Mouse (Mus musculus) brown adipose tissue, adult 24 weeks (tissue): Measurements from ENCODE around the gene Gm20388. TPM values are rescaled to one million over a fixed set of nuclear protein-coding genes. Genes with fewer than 3 reads are reported as not detected.
"Not testable (repeated sequence)": the region's sequence is repeated elsewhere in the genome, so short reads cannot be mapped to it uniquely, and the experiment has no call there.

Experiments used
- H3K27ac ChIP-seq: fragments of 200-500 bp; replicated peaks from 2 replicates; pipeline ENCODE4 v1.5.1; 2012; ENCODE audit warnings: low read depth, mild to moderate bottlenecking, low read length
- H3K4me1 ChIP-seq: fragments of 200-500 bp; 2 replicates; pipeline ENCODE4 v1.6.1; 2012; ENCODE audit warnings: low read length, mixed read lengths; ENCODE audit not compliant: control insufficient read depth, insufficient read depth, insufficient read length
- H3K4me3 ChIP-seq: fragments of 200-500 bp; 2 replicates; pipeline ENCODE4 v1.5.1; 2012; ENCODE audit warnings: low read depth, mild to moderate bottlenecking, low read length, moderate library complexity; ENCODE audit not compliant: insufficient read depth
- polyA plus RNA-seq: library from polyadenylated mRNA; stranded (reverse); fragments of >200 nt; gene quantifications from 2 replicates; pipeline ENCODE4 v1.2.4, GENCODE M21; 2012; ENCODE audit not compliant: missing spikeins, insufficient read depth, insufficient read length

Gm20388 gene
- polyA plus RNA-seq, 1 experiment: 44.7 TPM

DNA sequence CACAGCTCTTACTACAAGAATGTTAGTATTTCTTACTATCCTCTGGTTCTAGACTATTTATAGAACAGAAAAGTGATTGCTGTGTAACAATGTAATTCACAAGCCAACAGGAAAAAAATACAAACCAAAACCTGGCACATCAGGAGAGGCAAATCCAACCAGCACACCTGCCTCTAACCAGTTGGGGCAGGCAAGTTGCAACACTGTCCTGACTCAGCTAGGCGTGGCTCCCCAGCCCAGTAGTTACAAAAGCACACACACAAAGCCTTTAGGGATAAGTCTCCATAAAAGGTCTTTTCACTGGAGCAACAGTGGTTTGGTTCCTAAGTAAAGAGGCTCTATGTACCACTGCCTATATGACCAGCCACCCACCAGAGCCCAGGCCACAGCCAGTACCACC lies 3110.6 kb downstream of the Gm20388 start:
- Histone ChIP-seq H3K4me1 (peaks cover 41% of the 10 kb centered on the region), H3K27ac (peak overlapping the region; percentile 34), H3K4me3 (no peak overlapping the region)

- H3K27ac ChIP-seq: no peak overlapping the region; the same call in 1 of the 2 replicates
- no peak overlapping the region for H3K4me3 ChIP-seq
- H3K4me1 ChIP-seq: peaks cover 36% of the 10 kb centered on the region
Observed at GRCm38 (mm10) chr8:123022727-123023126, 3112.1 kb downstream of the Gm20388 start.

GRCm38 (mm10) chr8:123024226-123024625 lies 3113.6 kb downstream of the Gm20388 start:
- Histone ChIP-seq H3K4me1 (peaks cover 33% of the 10 kb centered on the region), H3K27ac (no peak overlapping the region), H3K4me3 (no peak overlapping the region)

DNA sequence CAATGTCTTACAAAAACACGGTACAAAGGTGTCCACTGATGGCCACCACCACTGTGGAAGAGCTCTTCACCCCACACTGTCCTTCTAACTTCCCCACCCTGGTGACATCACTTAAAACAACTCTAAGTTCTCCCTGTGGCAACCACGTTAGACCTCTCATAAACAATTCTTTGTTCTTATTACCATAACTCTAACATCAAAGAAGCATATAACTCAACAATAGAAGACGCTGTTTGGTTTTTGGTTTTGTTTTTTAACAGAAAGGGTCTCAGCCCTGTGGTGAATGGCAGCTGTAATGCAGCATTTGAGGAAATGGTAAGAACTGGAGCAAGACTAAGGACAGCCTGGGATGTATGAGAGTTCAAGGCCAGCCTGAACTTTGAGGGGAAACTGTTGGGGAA lies 3115.3 kb downstream of the Gm20388 start:
- Histone ChIP-seq H3K27ac (no peak overlapping the region), H3K4me1 (peaks cover 29% of the 10 kb centered on the region), H3K4me3 (no peak overlapping the region)

DNA sequence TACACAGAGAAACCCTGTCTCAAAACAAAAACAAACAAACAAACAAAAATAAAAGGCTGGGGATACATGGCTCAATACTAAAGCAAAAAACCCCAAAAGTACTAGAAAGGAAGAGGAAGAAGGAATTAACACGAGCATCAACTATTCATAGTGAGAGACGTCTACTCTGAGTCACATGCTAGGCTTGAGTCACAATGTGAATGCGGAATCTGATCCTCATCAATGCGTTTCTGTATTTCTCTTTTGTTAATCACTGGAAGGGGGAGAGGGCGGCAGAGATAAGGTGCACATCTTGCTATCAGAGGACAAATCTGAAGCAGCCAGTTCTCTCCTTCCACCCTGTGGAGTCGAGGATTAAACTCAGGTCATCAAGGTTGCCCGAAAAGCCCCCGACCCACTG lies 3117.1 kb downstream of the Gm20388 start:
- Histone ChIP-seq H3K4me3 (no peak overlapping the region), H3K27ac (0 out of 2 replicates have a peak overlapping the region, but pooled peaks have one; percentile 17), H3K4me1 (peaks cover 24% of the 10 kb centered on the region)

DNA sequence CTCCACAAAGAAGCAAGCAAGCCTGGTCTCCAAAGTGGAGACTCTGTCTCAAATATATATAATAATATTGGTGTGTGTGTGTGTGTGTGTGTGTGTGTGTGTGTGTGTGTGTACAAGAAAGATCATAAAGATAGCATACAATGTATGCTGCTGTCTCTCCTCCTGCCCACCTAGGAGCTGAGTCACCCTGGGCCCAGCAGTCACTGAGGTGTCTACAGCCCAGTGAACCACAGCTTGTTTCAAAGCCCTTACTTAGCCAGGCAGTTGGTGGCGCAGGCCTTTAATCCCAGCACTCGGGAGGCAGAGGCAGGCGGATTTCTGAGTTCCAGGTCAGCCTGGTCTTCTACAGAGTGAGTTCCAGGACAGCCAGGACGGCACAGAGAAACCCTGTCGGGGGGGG lies 3119.4 kb downstream of the Gm20388 start:
- peaks cover 34% of the 10 kb centered on the region for H3K4me1 ChIP-seq
- H3K27ac ChIP-seq, H3K4me3 ChIP-seq: not testable (repeated sequence)

- no peak overlapping the region for H3K4me3 ChIP-seq
- H3K27ac ChIP-seq: no peak overlapping the region
- peaks cover 33% of the 10 kb centered on the region for H3K4me1 ChIP-seq
Observed at GRCm38 (mm10) chr8:123031321-123031978, 3120.8 kb downstream of the Gm20388 start.

- Histone ChIP-seq H3K27ac (no peak overlapping the region), H3K4me3 (no peak overlapping the region), H3K4me1 (peaks cover 35% of the 10 kb centered on the region)
Observed at GRCm38 (mm10) chr8:123032730-123033129, 3122.1 kb downstream of the Gm20388 start.

GRCm38 (mm10) chr8:123033431-123033830 lies 3122.8 kb downstream of the Gm20388 start:
- peaks cover 34% of the 10 kb centered on the region for H3K4me1 ChIP-seq
- H3K4me3 ChIP-seq: no peak overlapping the region
- H3K27ac ChIP-seq: peak overlapping the region; percentile 58; the same call in 1 of the 2 replicates

DNA sequence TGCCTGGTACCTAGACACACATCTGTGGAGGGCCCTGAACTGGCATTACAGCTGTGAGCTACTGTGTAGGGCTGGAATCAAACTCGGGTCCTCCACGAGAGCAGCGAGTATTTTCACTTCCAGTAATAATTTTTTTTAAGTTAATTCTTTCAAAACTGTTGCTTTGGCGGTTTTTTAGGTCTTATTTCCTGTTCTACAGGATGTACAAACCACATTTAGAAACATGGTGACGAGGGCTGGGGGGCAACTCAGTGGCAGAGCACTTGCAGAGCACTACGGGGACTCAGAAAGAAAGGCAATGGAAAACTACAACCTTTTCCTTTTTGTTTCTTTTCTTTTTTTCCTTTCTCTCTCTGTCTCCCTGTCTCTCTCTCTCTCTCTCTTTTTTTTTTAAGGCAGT lies 3123.5 kb downstream of the Gm20388 start:
- H3K4me1 ChIP-seq: peaks cover 30% of the 10 kb centered on the region
- no peak overlapping the region for H3K4me3 ChIP-seq
- H3K27ac ChIP-seq: peak overlapping the region; percentile 26

GRCm38 (mm10) chr8:123036956-123037355 lies 3126.3 kb downstream of the Gm20388 start:
- H3K27ac ChIP-seq: no peak overlapping the region
- peaks cover 35% of the 10 kb centered on the region for H3K4me1 ChIP-seq
- H3K4me3 ChIP-seq: no peak overlapping the region

DNA sequence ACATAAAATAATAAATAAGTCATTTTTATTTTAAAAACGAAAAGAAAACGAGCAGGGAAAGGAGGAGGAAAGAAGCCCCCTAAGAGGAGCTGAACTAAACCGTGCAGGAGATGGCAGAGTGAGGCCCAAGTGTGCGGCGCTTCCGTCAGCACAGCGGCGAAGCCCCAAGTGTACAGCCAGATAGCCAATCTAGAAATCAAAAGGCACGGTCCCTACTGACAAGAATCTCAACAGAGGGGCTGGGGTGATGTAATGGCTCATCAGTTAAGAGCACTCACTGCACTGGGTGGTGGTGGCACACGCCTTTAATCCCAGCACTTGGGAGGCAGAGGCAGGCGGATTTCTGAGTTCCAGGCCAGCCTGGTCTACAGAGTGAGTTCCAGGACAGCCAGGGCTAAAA lies 3126.8 kb downstream of the Gm20388 start:
- Histone ChIP-seq H3K27ac (no peak overlapping the region), H3K4me1 (peaks cover 33% of the 10 kb centered on the region), H3K4me3 (no peak overlapping the region)

DNA sequence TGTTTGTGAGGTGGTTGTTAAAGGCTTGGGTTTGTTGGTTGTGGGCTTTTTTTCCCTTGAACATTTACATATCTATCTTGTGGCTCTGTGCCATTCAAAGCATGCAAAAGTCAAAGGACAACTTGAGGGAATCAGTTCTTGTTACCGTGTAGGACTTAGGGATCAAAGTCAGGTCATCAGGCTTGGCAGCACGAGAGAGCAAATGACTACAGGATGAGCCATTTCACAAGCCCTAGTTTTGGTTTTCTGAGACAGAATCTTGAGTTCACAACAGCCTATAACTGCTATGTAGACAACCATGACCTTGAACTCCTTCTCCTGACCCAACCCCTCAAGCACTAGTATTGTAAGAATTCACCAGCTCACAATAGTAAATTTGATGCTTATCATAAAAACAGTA lies 3127.7 kb downstream of the Gm20388 start:
- 0 out of 2 replicates have a peak overlapping the region, but pooled peaks have one; percentile 15 for H3K27ac ChIP-seq
- no peak overlapping the region for H3K4me3 ChIP-seq
- peaks cover 32% of the 10 kb centered on the region for H3K4me1 ChIP-seq

DNA sequence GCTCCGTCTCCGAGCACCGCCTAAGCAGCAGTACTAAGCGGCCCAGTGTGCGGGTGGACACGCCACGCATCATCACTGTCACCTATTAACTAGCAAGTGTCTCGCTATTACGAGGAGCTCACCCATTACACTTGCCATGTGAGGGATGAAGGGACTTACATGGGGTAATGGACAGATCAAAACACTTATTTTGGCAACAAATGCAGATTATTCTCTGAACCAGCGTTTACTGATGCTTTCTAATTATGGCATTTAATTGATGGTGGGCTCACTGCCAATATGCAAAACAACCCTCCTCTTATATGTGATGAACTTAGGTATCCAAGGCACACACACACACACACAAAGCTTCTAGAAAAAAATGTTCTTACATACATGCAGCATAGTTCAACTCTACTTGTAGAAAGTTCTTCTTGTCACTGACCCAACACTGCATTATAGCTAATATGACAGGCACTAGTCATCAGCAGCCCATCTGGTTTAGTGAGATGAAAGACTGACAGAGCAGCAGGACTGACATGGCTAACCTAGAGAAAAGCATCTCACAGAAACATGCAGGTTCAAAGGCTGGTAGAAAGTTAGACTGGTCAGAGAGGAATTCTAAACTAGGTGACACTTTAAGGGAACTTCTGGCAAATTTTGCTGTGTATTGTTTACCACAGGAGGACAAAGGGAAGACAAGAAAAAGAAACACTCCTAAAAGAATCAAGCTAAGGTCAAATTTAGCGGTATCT lies 3128.9 kb downstream of the Gm20388 start:
- Histone ChIP-seq H3K4me1 (peaks cover 27% of the 10 kb centered on the region), H3K27ac (no peak overlapping the region), H3K4me3 (no peak overlapping the region)

- Histone ChIP-seq H3K27ac (no peak overlapping the region), H3K4me3 (no peak overlapping the region), H3K4me1 (peaks cover 22% of the 10 kb centered on the region)
Observed at GRCm38 (mm10) chr8:123040110-123040650, 3129.5 kb downstream of the Gm20388 start.
